Mouse (Mus musculus): Measurements from ENCODE around the gene Cstf3. TPM values are rescaled to one million over a fixed set of nuclear protein-coding genes. Genes with fewer than 3 reads are reported as not detected.

Cstf3 gene
- total and polyA plus RNA-seq, 2 experiments from 2014 or later, result 6.4 to 37.3 TPM

DNA sequence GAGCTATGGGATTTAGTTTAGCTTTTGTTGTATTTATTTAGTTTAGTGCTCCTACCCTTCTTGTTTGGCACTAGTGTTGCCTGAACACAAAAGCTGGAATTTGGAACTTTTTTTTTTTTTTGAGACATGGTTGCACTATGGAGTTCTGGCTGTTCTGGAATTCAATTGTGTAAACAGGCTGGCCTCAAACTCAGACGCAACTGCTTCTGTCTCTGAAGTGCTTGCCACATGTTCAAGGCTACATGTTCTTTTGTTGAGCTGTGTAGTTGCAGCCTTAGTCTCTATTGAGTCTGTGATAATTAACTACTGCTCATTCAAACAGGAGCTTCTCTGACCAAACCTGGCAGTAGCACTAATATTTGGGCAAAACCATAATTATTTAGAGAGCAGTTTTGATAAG is 13.1 kb downstream of the Cstf3 start:
- H3K4me1 ChIP-seq (ENCODE audit: control insufficient read depth, insufficient read depth), result no peaks in the 10 kb centered on the region
- ATAC-seq (ENCODE audit: insufficient read depth, low read depth), result no peak
- no peak for TF ChIP-seq EP300 (IDR thresholded peaks at IDR 0.05; ENCODE audit: low read depth)
- no peak for TF ChIP-seq CTCF (IDR thresholded peaks at IDR 0.05; ENCODE audit: low read depth)

DNA sequence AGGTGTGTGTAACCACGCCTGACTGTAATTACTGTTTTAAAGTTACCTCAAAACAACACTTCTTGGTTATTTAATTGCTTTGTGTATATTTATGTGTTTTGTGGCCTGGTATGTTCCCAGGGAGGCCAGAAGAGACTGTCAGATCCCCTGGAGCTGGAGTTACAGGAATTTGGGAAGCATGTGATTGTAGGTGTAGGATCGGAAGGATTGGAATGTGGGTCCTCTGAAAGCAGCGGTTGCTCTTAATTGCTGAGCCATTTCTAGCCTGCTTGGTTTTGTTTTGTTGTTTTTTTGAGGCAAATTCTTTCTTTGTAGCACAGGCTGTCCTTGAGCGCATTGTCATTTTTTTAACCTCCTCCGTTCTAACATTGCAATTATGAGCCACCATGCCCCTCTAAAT is 14.4 kb downstream of the Cstf3 start:
- peaks cover 6% of the 10 kb centered on the region for H3K36me3 ChIP-seq (replicated peaks; ENCODE audit: control insufficient read depth, insufficient read depth, low read length)
- no peak for ATAC-seq (ENCODE audit: insufficient read depth, low read depth)
- H3K4me3 ChIP-seq (ENCODE audit: low read depth, low read length), result no peak overlapping the region
- H3K9ac ChIP-seq (replicated peaks; ENCODE audit: low read depth, low read length), result no peak overlapping the region
- H3K4me2 ChIP-seq (ENCODE audit: low read depth, low read length), result no peak overlapping the region
- no peak for DNase-seq (ENCODE audit: low spot score)
- no peaks in the 10 kb centered on the region for H3K9me3 ChIP-seq (replicated peaks; ENCODE audit: control insufficient read depth, low read length)
- H3K27ac ChIP-seq (ENCODE audit: low read depth), result peak overlapping the region; percentile 1; the same call in 1 of the 2 replicates
- H3K4me1 ChIP-seq (ENCODE audit: control insufficient read depth, insufficient read depth), result no peaks in the 10 kb centered on the region
- TF ChIP-seq EP300 (IDR thresholded peaks at IDR 0.05; ENCODE audit: low read depth) (no peak), CTCF (IDR thresholded peaks at IDR 0.05; ENCODE audit: low read depth) (no peak)
- WGBS, result 59% methylated on average over 5 of the region's 5 CpGs
- H3K27me3 ChIP-seq (ENCODE audit: control insufficient read depth, insufficient read depth, low read length), result no peaks in the 10 kb centered on the region

More for the DNA sequence above, 13.1 kb downstream of the Cstf3 start:
- Histone ChIP-seq H3K36me3 (replicated peaks; ENCODE audit: control insufficient read depth, insufficient read depth, low read length) (no peaks in the 10 kb centered on the region; the same call in 1 of the 2 replicates), H3K9me3 (replicated peaks; ENCODE audit: control insufficient read depth, low read length) (no peaks in the 10 kb centered on the region), H3K9ac (replicated peaks; ENCODE audit: low read depth, low read length) (no peak overlapping the region), H3K27ac (ENCODE audit: low read depth) (no peak overlapping the region), H3K4me3 (ENCODE audit: low read depth, low read length) (no peak overlapping the region), H3K4me2 (ENCODE audit: low read depth, low read length) (no peak overlapping the region), H3K27me3 (ENCODE audit: control insufficient read depth, insufficient read depth, low read length) (no peaks in the 10 kb centered on the region)
- WGBS, result 48% methylated on average over 1 of the region's 1 CpGs
- no peak for DNase-seq (ENCODE audit: low spot score)

DNA sequence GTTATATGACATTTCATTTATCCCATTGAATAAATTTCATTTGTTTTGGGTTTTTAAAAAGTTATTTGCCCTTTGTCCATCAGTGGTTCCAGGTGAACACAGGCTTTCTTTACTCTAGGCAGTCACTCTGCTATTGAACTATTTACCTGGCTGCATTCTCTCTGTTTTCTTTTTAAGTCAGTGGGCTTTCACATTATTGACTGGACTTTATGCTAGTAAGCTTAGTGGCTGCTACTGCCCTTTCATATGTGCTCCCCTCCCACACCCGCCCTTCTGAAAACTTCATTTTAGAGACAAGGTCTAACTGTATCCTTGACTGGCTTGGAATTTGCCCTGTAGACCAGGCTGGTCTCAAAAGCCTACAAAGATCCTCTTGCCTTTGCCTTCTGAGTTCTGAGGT is 15.2 kb downstream of the Cstf3 start:
- ATAC-seq (ENCODE audit: insufficient read depth, low read depth) (no peak), DNase-seq (ENCODE audit: low spot score) (no peak)
- H3K9me3 ChIP-seq (replicated peaks; ENCODE audit: control insufficient read depth, low read length), result no peaks in the 10 kb centered on the region
- no peak overlapping the region for H3K4me3 ChIP-seq (ENCODE audit: low read depth, low read length)
- TF ChIP-seq EP300 (IDR thresholded peaks at IDR 0.05; ENCODE audit: low read depth) (no peak), CTCF (IDR thresholded peaks at IDR 0.05; ENCODE audit: low read depth) (no peak)
- H3K36me3 ChIP-seq (replicated peaks; ENCODE audit: control insufficient read depth, insufficient read depth, low read length), result peaks cover 12% of the 10 kb centered on the region
- H3K4me1 ChIP-seq (ENCODE audit: control insufficient read depth, insufficient read depth), result no peaks in the 10 kb centered on the region
- no peak overlapping the region for H3K27ac ChIP-seq (ENCODE audit: low read depth)
- no peaks in the 10 kb centered on the region for H3K27me3 ChIP-seq (ENCODE audit: control insufficient read depth, insufficient read depth, low read length)
- H3K9ac ChIP-seq (replicated peaks; ENCODE audit: low read depth, low read length), result no peak overlapping the region
- H3K4me2 ChIP-seq (ENCODE audit: low read depth, low read length), result no peak overlapping the region
- 97% methylated on average over 1 of the region's 1 CpGs for WGBS

DNA sequence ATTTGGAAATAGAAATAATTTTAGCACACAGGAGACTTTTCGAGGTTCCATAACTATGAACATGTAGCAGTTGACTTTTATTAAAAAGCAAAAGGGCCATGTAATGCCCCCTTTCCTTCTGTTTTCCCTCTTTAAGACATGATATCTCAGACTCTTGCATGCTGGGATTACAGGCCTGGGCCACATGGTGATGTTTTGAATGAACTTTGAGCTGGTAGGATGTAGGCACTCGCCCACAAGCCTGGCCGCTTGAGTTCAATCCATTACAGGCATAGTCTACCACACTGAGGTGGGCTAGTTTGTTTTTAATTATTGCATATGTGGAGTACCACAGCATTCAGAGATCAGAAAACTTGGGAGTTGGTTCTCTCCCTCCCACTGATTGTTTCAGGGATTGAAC is 24.5 kb downstream of the Cstf3 start:
- H3K9ac ChIP-seq (replicated peaks; ENCODE audit: low read depth, low read length), result no peak overlapping the region
- TF ChIP-seq EP300 (IDR thresholded peaks at IDR 0.05; ENCODE audit: low read depth) (no peak), CTCF (IDR thresholded peaks at IDR 0.05; ENCODE audit: low read depth) (no peak)

DNA sequence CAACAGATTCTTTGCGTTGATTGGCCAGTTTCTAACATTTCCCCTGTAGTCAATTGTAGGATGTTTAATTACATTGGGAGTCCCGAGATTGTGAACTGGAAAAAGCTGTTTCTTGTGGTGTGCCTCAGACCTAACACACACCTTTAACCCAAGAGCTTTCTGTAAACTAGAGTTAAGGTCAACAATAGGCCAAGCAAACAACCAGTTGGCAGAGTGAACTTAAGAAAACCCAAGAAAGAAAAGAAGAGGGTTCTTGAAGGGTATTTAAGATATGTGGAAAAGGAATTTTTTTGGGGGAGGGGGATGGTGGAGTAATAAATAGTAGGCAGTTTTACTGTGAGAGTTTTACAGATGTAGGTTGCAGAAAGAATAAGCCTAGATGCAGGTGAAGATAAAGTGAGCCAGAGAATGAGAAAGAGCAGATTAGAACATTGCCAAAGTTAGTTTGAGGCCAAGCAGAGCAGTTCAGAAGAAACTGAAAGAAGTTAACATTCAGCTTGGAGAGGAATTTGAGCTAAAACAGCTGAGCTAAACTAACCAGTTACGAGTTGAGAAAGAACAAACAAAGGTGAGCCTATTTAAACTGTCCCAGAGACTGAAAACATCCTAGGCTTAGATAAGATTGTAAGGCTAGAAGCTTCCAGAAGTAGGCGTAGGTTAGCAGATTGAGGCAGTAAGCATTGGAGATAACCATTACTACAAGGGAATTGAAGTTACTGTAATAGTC is 25.8 kb downstream of the Cstf3 start:
- TF ChIP-seq EP300 (IDR thresholded peaks at IDR 0.05; ENCODE audit: low read depth) (no peak), CTCF (IDR thresholded peaks at IDR 0.05; ENCODE audit: low read depth) (no peak)
- Histone ChIP-seq H3K9me3 (replicated peaks; ENCODE audit: control insufficient read depth, low read length) (no peaks in the 10 kb centered on the region), H3K27me3 (ENCODE audit: control insufficient read depth, insufficient read depth, low read length) (no peaks in the 10 kb centered on the region), H3K4me2 (ENCODE audit: low read depth, low read length) (no peak overlapping the region), H3K4me1 (ENCODE audit: control insufficient read depth, insufficient read depth) (no peaks in the 10 kb centered on the region), H3K27ac (ENCODE audit: low read depth) (no peak overlapping the region), H3K9ac (replicated peaks; ENCODE audit: low read depth, low read length) (no peak overlapping the region), H3K36me3 (replicated peaks; ENCODE audit: control insufficient read depth, insufficient read depth, low read length) (no peaks in the 10 kb centered on the region), H3K4me3 (ENCODE audit: low read depth, low read length) (no peak overlapping the region)
- DNase-seq (ENCODE audit: low spot score) (no peak), ATAC-seq (ENCODE audit: insufficient read depth, low read depth) (no peak)
- 88% methylated on average over 4 of the region's 4 CpGs for WGBS

More for the DNA sequence above, 24.5 kb downstream of the Cstf3 start:
- H3K4me2 ChIP-seq (ENCODE audit: low read depth, low read length), result no peak overlapping the region
- peaks cover 6% of the 10 kb centered on the region; the same call in 1 of the 2 replicates for H3K36me3 ChIP-seq (replicated peaks; ENCODE audit: control insufficient read depth, insufficient read depth, low read length)
- no peaks in the 10 kb centered on the region for H3K4me1 ChIP-seq (ENCODE audit: control insufficient read depth, insufficient read depth)
- ATAC-seq (ENCODE audit: insufficient read depth, low read depth) (no peak), DNase-seq (ENCODE audit: low spot score) (no peak)
- H3K4me3 ChIP-seq (ENCODE audit: low read depth, low read length), result no peak overlapping the region
- no peak overlapping the region for H3K27ac ChIP-seq (ENCODE audit: low read depth)
- H3K9me3 ChIP-seq (replicated peaks; ENCODE audit: control insufficient read depth, low read length), result no peaks in the 10 kb centered on the region
- WGBS, result 92% methylated on average over 3 of the region's 3 CpGs
- no peaks in the 10 kb centered on the region for H3K27me3 ChIP-seq (ENCODE audit: control insufficient read depth, insufficient read depth, low read length)

DNA sequence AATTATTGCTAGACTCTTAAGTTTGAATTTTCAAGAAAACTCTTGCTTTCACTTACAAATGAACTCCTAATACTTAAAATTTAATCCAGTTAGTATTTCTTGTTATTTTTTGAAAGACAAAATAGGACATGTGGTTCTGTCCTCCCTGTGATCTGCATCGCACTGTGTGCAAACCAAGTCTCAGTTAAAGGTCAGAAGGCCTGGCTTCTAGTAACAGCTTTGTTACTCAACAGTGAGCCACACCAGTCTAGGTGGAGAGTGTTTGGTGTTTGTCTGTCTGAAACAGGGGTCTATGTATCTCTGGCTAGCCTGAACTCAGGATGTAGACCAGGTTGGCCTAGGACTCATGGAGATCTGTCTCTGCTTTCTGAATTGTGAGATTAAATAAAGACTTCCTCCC is 68.3 kb downstream of the Cstf3 start:
- ATAC-seq (ENCODE audit: insufficient read depth, low read depth), result no peak
- Histone ChIP-seq H3K36me3 (replicated peaks; ENCODE audit: control insufficient read depth, insufficient read depth, low read length) (peaks cover 84% of the 10 kb centered on the region), H3K4me2 (ENCODE audit: low read depth, low read length) (no peak overlapping the region), H3K4me3 (ENCODE audit: low read depth, low read length) (no peak overlapping the region), H3K9me3 (replicated peaks; ENCODE audit: control insufficient read depth, low read length) (no peaks in the 10 kb centered on the region), H3K27me3 (ENCODE audit: control insufficient read depth, insufficient read depth, low read length) (no peaks in the 10 kb centered on the region), H3K9ac (replicated peaks; ENCODE audit: low read depth, low read length) (no peak overlapping the region), H3K27ac (ENCODE audit: low read depth) (no peak overlapping the region), H3K4me1 (ENCODE audit: control insufficient read depth, insufficient read depth) (no peaks in the 10 kb centered on the region)
- no peak for DNase-seq (ENCODE audit: low spot score)
- TF ChIP-seq CTCF (IDR thresholded peaks at IDR 0.05; ENCODE audit: low read depth), result no peak
- TF ChIP-seq EP300 (IDR thresholded peaks at IDR 0.05; ENCODE audit: low read depth), result no peak
- WGBS, result 88% methylated on average over 1 of the region's 1 CpGs

Measured in heart, postnatal 0 days (tissue).